Mouse (Mus musculus) NIH3T3 (cell line): ENCODE measurements at regions not wholly inside any gene's neighbourhood (a gene's known extent, or its start where the extent isn't known, plus 50 kb on each side); places are given as distances from the start of the nearest gene placed in this dataset.

Experiments
- DNase-seq: peaks from one replicate; pipeline ENCODE4 v3.0.0-alpha.2; 2012; ENCODE audit warnings: low read depth

GRCm38 (mm10) chr6:100390258-100390910 is 103.1 kb upstream of the Rybp start:
- no peak for DNase-seq

- peak; percentile 59 for DNase-seq
Measured at GRCm38 (mm10) chr6:100387042-100387441, 99.8 kb upstream of the Rybp start.

GRCm38 (mm10) chr6:100385640-100386039 is 98.4 kb upstream of the Rybp start:
- DNase-seq: no peak

- peak; percentile 28 for DNase-seq
Measured at GRCm38 (mm10) chr6:100381046-100381445, 93.8 kb upstream of the Rybp start.

- peak; percentile 48 for DNase-seq
Measured at GRCm38 (mm10) chr6:100380536-100380935, 93.3 kb upstream of the Rybp start.

- DNase-seq: no peak
Measured at GRCm38 (mm10) chr6:100379792-100380191, 92.5 kb upstream of the Rybp start.

- DNase-seq: peak; percentile 41
Measured at GRCm38 (mm10) chr6:100378533-100378874, 91.2 kb upstream of the Rybp start.

GRCm38 (mm10) chr6:100377828-100378532 is 90.7 kb upstream of the Rybp start:
- DNase-seq: no peak

- no peak for DNase-seq
Measured at GRCm38 (mm10) chr6:100376656-100377055, 89.4 kb upstream of the Rybp start.

GRCm38 (mm10) chr6:100370828-100371227 is 83.5 kb upstream of the Rybp start:
- no peak for DNase-seq

GRCm38 (mm10) chr6:100370358-100370757 is 83.1 kb upstream of the Rybp start:
- DNase-seq: no peak

- peak; percentile 32 for DNase-seq
Measured at GRCm38 (mm10) chr6:100366231-100366630, 78.9 kb upstream of the Rybp start.

- no peak for DNase-seq
Measured at GRCm38 (mm10) chr6:100365791-100366190, 78.5 kb upstream of the Rybp start.

GRCm38 (mm10) chr6:100363683-100364082 is 76.4 kb upstream of the Rybp start:
- DNase-seq: peak; percentile 80

GRCm38 (mm10) chr6:100356617-100357399 is 69.5 kb upstream of the Rybp start:
- DNase-seq: no peak

GRCm38 (mm10) chr6:100355858-100356257 is 68.6 kb upstream of the Rybp start:
- no peak for DNase-seq

- DNase-seq: no peak
Measured at GRCm38 (mm10) chr6:100347481-100347880, 60.2 kb upstream of the Rybp start.

- no peak for DNase-seq
Measured at GRCm38 (mm10) chr6:100345073-100345472, 57.8 kb upstream of the Rybp start.

- no peak for DNase-seq
Measured at GRCm38 (mm10) chr6:100341305-100342290, 54.3 kb upstream of the Rybp start.

GRCm38 (mm10) chr6:100338291-100338690 is 51.0 kb upstream of the Rybp start:
- peak; percentile 59 for DNase-seq
